Mouse (Mus musculus): ENCODE measurements around the gene Chdh.

GRCm38 (mm10) chr14:30039413-30039812 is 30.6 kb downstream of the Chdh start:
- TF ChIP-seq CTCF (IDR thresholded peaks at IDR 0.05; ENCODE audit: extremely low read depth, insufficient read depth, low read length): no peak
- no peak for TF ChIP-seq POLR2A (IDR thresholded peaks at IDR 0.05; ENCODE audit: extremely low read depth, insufficient read depth, low read length)
